Mouse (Mus musculus) C2C12 (cell line): ENCODE measurements at regions not wholly inside any gene's neighbourhood (a gene's known extent, or its start where the extent isn't known, plus 50 kb on each side); places are given as distances from the start of the nearest gene placed in this dataset.

Experiments used
- CEBPB ChIP-seq: IDR thresholded peaks from one replicate; pipeline ENCODE4 v1.6.1; 2011; ENCODE audit warnings: low read depth, mild to moderate bottlenecking, control low read depth, moderate library complexity
- CTCF ChIP-seq: IDR thresholded peaks from one replicate; pipeline ENCODE4 v1.5.1; 2011; ENCODE audit not compliant: control insufficient read depth, insufficient read depth, insufficient read length
- MAX ChIP-seq: IDR thresholded peaks from one replicate; pipeline ENCODE4 v1.6.1; 2011; ENCODE audit warnings: mild to moderate bottlenecking, control low read depth
- MYOD1 ChIP-seq: IDR thresholded peaks from one replicate; pipeline ENCODE4 v1.6.1; 2011; ENCODE audit warnings: low read depth; ENCODE audit not compliant: control insufficient read depth, insufficient read length
- MYOG ChIP-seq: IDR thresholded peaks from one replicate; pipeline ENCODE4 v1.6.1; 2011; ENCODE audit not compliant: control insufficient read depth, insufficient read length; ENCODE audit errors: extremely low read depth

GRCm38 (mm10) chr12:104567622-104568021 is 94.5 kb upstream of the Gsc start:
- TF ChIP-seq CTCF (no peak), MYOG (no peak), MYOD1 (no peak), MAX (no peak), CEBPB (no peak)
